Mouse (Mus musculus): ENCODE results near the gene 4931428F04Rik. TPM values are rescaled to one million over a fixed set of nuclear protein-coding genes. Genes with fewer than 3 reads are reported as not detected.

4931428F04Rik gene
- 1.3 TPM for polyA plus RNA-seq (2014; fragmentation: Illumina TruSeq; extraction: RNeasy Lipid Tissue Mini Kit (QIAGEN cat#74804); ENCODE audit: insufficient read depth, low read depth, low replicate concordance)

GRCm38 (mm10) chr8:105289805-105290460, at the start of gene 4931428F04Rik:
TSS of gene 4931428F04Rik (minus strand) at chr8:105289864.

GRCm38 (mm10) chr8:105326141-105326672, 36.5 kb upstream of the 4931428F04Rik start, which contains the start of the genes Lrrc29 and Tmem208:
TSS of gene Lrrc29 (minus strand) at chr8:105326278.
TSS of gene Tmem208 (plus strand) at chr8:105326354.

GRCm38 (mm10) chr8:105305211-105306145, 15.8 kb upstream of the 4931428F04Rik start, which contains the start of gene Elmo3:
TSS of gene Elmo3 (plus strand) at chr8:105305601.

GRCm38 (mm10) chr8:105297511-105298192, 8.0 kb upstream of the 4931428F04Rik start, which contains the start of gene E2f4:
TSS of gene E2f4 (plus strand) at chr8:105297663.

GRCm38 (mm10) chr8:105295895-105296573, 6.4 kb upstream of the 4931428F04Rik start, which contains the start of gene Exoc3l:
TSS of gene Exoc3l (minus strand) at chr8:105296101.

GRCm38 (mm10) chr8:105275840-105276239, 13.8 kb downstream of the 4931428F04Rik start, which contains the start of gene Nol3:
TSS of gene Nol3 (plus strand) at chr8:105276140.

GRCm38 (mm10) chr8:105269461-105269947, 20.2 kb downstream of the 4931428F04Rik start, which contains the start of gene Hsf4:
TSS of gene Hsf4 (plus strand) at chr8:105269801.

GRCm38 (mm10) chr8:105264024-105264982, 25.4 kb downstream of the 4931428F04Rik start, which contains the start of the genes Tradd and Fbxl8:
TSS of gene Tradd (minus strand) at chr8:105264609.
TSS of gene Fbxl8 (plus strand) at chr8:105264648.

GRCm38 (mm10) chr8:105254966-105255350, 34.7 kb downstream of the 4931428F04Rik start, which contains the start of gene B3gnt9:
TSS of gene B3gnt9 (minus strand) at chr8:105255153.

Other genes with a start within 250 kb of the 4931428F04Rik start
- gene Ces3a, start 241.3 kb downstream of the 4931428F04Rik start, polyA plus RNA-seq (2014; fragmentation: Illumina TruSeq; extraction: RNeasy Lipid Tissue Mini Kit (QIAGEN cat#74804); ENCODE audit: insufficient read depth, low read depth, low replicate concordance), result not detected
- gene Ces3b, start 206.1 kb downstream of the 4931428F04Rik start, polyA plus RNA-seq (2014; fragmentation: Illumina TruSeq; extraction: RNeasy Lipid Tissue Mini Kit (QIAGEN cat#74804); ENCODE audit: insufficient read depth, low read depth, low replicate concordance), result not detected
- not detected for gene Ces4a, start 158.1 kb downstream of the 4931428F04Rik start, polyA plus RNA-seq (2014; fragmentation: Illumina TruSeq; extraction: RNeasy Lipid Tissue Mini Kit (QIAGEN cat#74804); ENCODE audit: insufficient read depth, low read depth, low replicate concordance)
- 23.6 TPM for gene Cbfb, start 119.2 kb downstream of the 4931428F04Rik start, polyA plus RNA-seq (2014; fragmentation: Illumina TruSeq; extraction: RNeasy Lipid Tissue Mini Kit (QIAGEN cat#74804); ENCODE audit: insufficient read depth, low read depth, low replicate concordance)
- 38.2 TPM for gene D230025D16Rik, start 64.7 kb downstream of the 4931428F04Rik start, polyA plus RNA-seq (2014; fragmentation: Illumina TruSeq; extraction: RNeasy Lipid Tissue Mini Kit (QIAGEN cat#74804); ENCODE audit: insufficient read depth, low read depth, low replicate concordance)
- 8.7 TPM for gene B3gnt9, start 34.7 kb downstream of the 4931428F04Rik start, polyA plus RNA-seq (2014; fragmentation: Illumina TruSeq; extraction: RNeasy Lipid Tissue Mini Kit (QIAGEN cat#74804); ENCODE audit: insufficient read depth, low read depth, low replicate concordance)
- gene Tradd, start 25.3 kb downstream of the 4931428F04Rik start, polyA plus RNA-seq (2014; fragmentation: Illumina TruSeq; extraction: RNeasy Lipid Tissue Mini Kit (QIAGEN cat#74804); ENCODE audit: insufficient read depth, low read depth, low replicate concordance), result 16.5 TPM
- gene Fbxl8, start 25.2 kb downstream of the 4931428F04Rik start, polyA plus RNA-seq (2014; fragmentation: Illumina TruSeq; extraction: RNeasy Lipid Tissue Mini Kit (QIAGEN cat#74804); ENCODE audit: insufficient read depth, low read depth, low replicate concordance), result 4.6 TPM
- 7.8 TPM for gene Hsf4, start 20.1 kb downstream of the 4931428F04Rik start, polyA plus RNA-seq (2014; fragmentation: Illumina TruSeq; extraction: RNeasy Lipid Tissue Mini Kit (QIAGEN cat#74804); ENCODE audit: insufficient read depth, low read depth, low replicate concordance)
- gene Nol3, start 13.7 kb downstream of the 4931428F04Rik start, polyA plus RNA-seq (2014; fragmentation: Illumina TruSeq; extraction: RNeasy Lipid Tissue Mini Kit (QIAGEN cat#74804); ENCODE audit: insufficient read depth, low read depth, low replicate concordance), result 8.8 TPM
- gene Exoc3l, start 6.2 kb upstream of the 4931428F04Rik start, polyA plus RNA-seq (2014; fragmentation: Illumina TruSeq; extraction: RNeasy Lipid Tissue Mini Kit (QIAGEN cat#74804); ENCODE audit: insufficient read depth, low read depth, low replicate concordance), result 11.1 TPM
- 36.6 TPM for gene E2f4, start 7.8 kb upstream of the 4931428F04Rik start, polyA plus RNA-seq (2014; fragmentation: Illumina TruSeq; extraction: RNeasy Lipid Tissue Mini Kit (QIAGEN cat#74804); ENCODE audit: insufficient read depth, low read depth, low replicate concordance)
- gene Elmo3, start 15.7 kb upstream of the 4931428F04Rik start, polyA plus RNA-seq (2014; fragmentation: Illumina TruSeq; extraction: RNeasy Lipid Tissue Mini Kit (QIAGEN cat#74804); ENCODE audit: insufficient read depth, low read depth, low replicate concordance), result 14.7 TPM
- gene Lrrc29, start 36.4 kb upstream of the 4931428F04Rik start, polyA plus RNA-seq (2014; fragmentation: Illumina TruSeq; extraction: RNeasy Lipid Tissue Mini Kit (QIAGEN cat#74804); ENCODE audit: insufficient read depth, low read depth, low replicate concordance), result 1.3 TPM
- 113 TPM for gene Tmem208, start 36.5 kb upstream of the 4931428F04Rik start, polyA plus RNA-seq (2014; fragmentation: Illumina TruSeq; extraction: RNeasy Lipid Tissue Mini Kit (QIAGEN cat#74804); ENCODE audit: insufficient read depth, low read depth, low replicate concordance)
- 28.9 TPM for gene Fhod1, start 58.1 kb upstream of the 4931428F04Rik start, polyA plus RNA-seq (2014; fragmentation: Illumina TruSeq; extraction: RNeasy Lipid Tissue Mini Kit (QIAGEN cat#74804); ENCODE audit: insufficient read depth, low read depth, low replicate concordance)
- 1.9 TPM for gene Slc9a5, start 59.0 kb upstream of the 4931428F04Rik start, polyA plus RNA-seq (2014; fragmentation: Illumina TruSeq; extraction: RNeasy Lipid Tissue Mini Kit (QIAGEN cat#74804); ENCODE audit: insufficient read depth, low read depth, low replicate concordance)
- gene Plekhg4, start 83.4 kb upstream of the 4931428F04Rik start, polyA plus RNA-seq (2014; fragmentation: Illumina TruSeq; extraction: RNeasy Lipid Tissue Mini Kit (QIAGEN cat#74804); ENCODE audit: insufficient read depth, low read depth, low replicate concordance), result 0.29 TPM
- 0.21 TPM for gene Kctd19, start 123.6 kb upstream of the 4931428F04Rik start, polyA plus RNA-seq (2014; fragmentation: Illumina TruSeq; extraction: RNeasy Lipid Tissue Mini Kit (QIAGEN cat#74804); ENCODE audit: insufficient read depth, low read depth, low replicate concordance)
- gene Lrrc36, start 123.7 kb upstream of the 4931428F04Rik start, polyA plus RNA-seq (2014; fragmentation: Illumina TruSeq; extraction: RNeasy Lipid Tissue Mini Kit (QIAGEN cat#74804); ENCODE audit: insufficient read depth, low read depth, low replicate concordance), result 6.2 TPM
- 588 TPM for gene Tppp3, start 181.7 kb upstream of the 4931428F04Rik start, polyA plus RNA-seq (2014; fragmentation: Illumina TruSeq; extraction: RNeasy Lipid Tissue Mini Kit (QIAGEN cat#74804); ENCODE audit: insufficient read depth, low read depth, low replicate concordance)
- gene Zdhhc1, start 207.0 kb upstream of the 4931428F04Rik start, polyA plus RNA-seq (2014; fragmentation: Illumina TruSeq; extraction: RNeasy Lipid Tissue Mini Kit (QIAGEN cat#74804); ENCODE audit: insufficient read depth, low read depth, low replicate concordance), result 33.8 TPM
- gene Hsd11b2, start 228.9 kb upstream of the 4931428F04Rik start, polyA plus RNA-seq (2014; fragmentation: Illumina TruSeq; extraction: RNeasy Lipid Tissue Mini Kit (QIAGEN cat#74804); ENCODE audit: insufficient read depth, low read depth, low replicate concordance), result 0.74 TPM

Measured in lung, adult 10 weeks (tissue).